Mouse (Mus musculus) heart, postnatal 0 days (tissue): Measurements from ENCODE around the gene Olfr1391.

Experiments
- CTCF ChIP-seq: IDR thresholded peaks from 2 replicates; pipeline ENCODE4 v1.5.1; 2016; ENCODE audit warnings: antibody characterized with exemption, control low read depth, low read depth
- EP300 ChIP-seq: IDR thresholded peaks from 2 replicates; pipeline ENCODE4 v1.6.1; 2016; ENCODE audit warnings: antibody characterized with exemption, low read depth

- TF ChIP-seq CTCF (no peak), EP300 (no peak)
Measured at GRCm38 (mm10) chr11:49329686-49330085, 7.1 kb downstream of the Olfr1391 start.
